Mouse (Mus musculus) MEL (cell line): ENCODE data around the gene Eps15.

ENCODE experiments used
- CTCF ChIP-seq, 3 experiments: IDR thresholded peaks in 2 of 3; conservative IDR thresholded peaks in 1 of 3; 2 replicates each; pipeline ENCODE4 v1.5.1; 2011 to 2012; ENCODE audit warnings: low read length in 3 of 3, low read depth in 2 of 3, mild to moderate bottlenecking in 2 of 3, improper control_type of control experiment in 1 of 3, inconsistent platforms in 1 of 3, mixed read lengths in 1 of 3, moderate library complexity in 1 of 3; ENCODE audit not compliant: control insufficient read depth in 1 of 3, insufficient read depth in 1 of 3, poor library complexity in 1 of 3, severe bottlenecking in 1 of 3
- HCFC1 ChIP-seq: IDR thresholded peaks from 2 replicates; pipeline ENCODE4 v1.6.1; 2012; ENCODE audit warnings: low read depth, mild to moderate bottlenecking, inconsistent platforms, low read length, improper control_type of control experiment, moderate library complexity
- POLR2A ChIP-seq, 2 experiments: IDR thresholded peaks; 2 replicates each; pipeline ENCODE4 v1.6.1; 2011 to 2012; ENCODE audit warnings: low read length in 2 of 2, mild to moderate bottlenecking in 2 of 2, control low read depth in 1 of 2, improper control_type of control experiment in 1 of 2, low read depth in 1 of 2, moderate library complexity in 1 of 2; ENCODE audit not compliant: control insufficient read depth in 1 of 2, insufficient read depth in 1 of 2, poor library complexity in 1 of 2

DNA sequence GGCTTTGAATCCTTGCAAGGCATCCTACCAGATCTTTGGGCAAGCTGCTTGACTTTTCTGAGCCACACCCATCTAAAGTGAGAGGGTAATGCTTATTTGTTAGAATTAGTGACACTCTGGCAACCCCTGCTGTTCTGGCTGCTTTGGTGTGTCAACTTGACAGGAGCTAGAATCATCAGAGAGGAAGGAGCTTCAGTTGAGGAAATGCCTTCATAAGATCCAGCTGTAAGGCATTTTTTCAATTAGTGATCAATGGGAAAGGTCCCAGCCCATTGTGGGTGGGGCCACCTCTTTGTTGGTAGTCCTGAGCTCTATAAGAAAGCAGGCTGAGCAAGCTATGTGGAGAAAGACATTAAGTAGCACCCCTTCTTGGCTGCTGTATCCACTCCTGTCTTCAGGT, 38.8 kb upstream of the Eps15 start:
- TF ChIP-seq CTCF (IDR thresholded peaks at IDR 0.05 in 2 of 3, conservative IDR thresholded peaks at IDR 0.05 in 1 of 3; ENCODE audit: control insufficient read depth in 1 of 3, insufficient read depth in 1 of 3, low read depth in 2 of 3, low read length in 3 of 3, poor library complexity in 1 of 3, severe bottlenecking in 1 of 3): no peak
- TF ChIP-seq POLR2A (IDR thresholded peaks at IDR 0.05; ENCODE audit: control insufficient read depth in 1 of 2, insufficient read depth in 1 of 2, low read depth in 1 of 2, low read length in 2 of 2, poor library complexity in 1 of 2): no peak
- TF ChIP-seq HCFC1: no peak
